Mouse (Mus musculus) embryo, embryonic 11 days (tissue): ENCODE measurements around the gene Svs6.
"Not testable (repeated sequence)": the region's sequence is repeated elsewhere in the genome, so short reads cannot be mapped to it uniquely, and the experiment has no call there.

ENCODE experiments used
- DNase-seq: peaks from one replicate; pipeline ENCODE4 v3.0.0-alpha.2; 2015

The Svs6 gene

GRCm38 (mm10) chr2:164316451-164316850 lies at the start of gene Svs6:
TSS of gene Svs6 (plus strand) at chr2:164316751.
- not testable (repeated sequence) for DNase-seq

- no peak for DNase-seq
Observed at GRCm38 (mm10) chr2:164278359-164278758, 38.2 kb upstream of the Svs6 start, which contains the start of gene Svs4. TSS of gene Svs4 (minus strand) at chr2:164278459.

- not testable (repeated sequence) for DNase-seq
Observed at GRCm38 (mm10) chr2:164288968-164289367, 27.6 kb upstream of the Svs6 start, which contains the start of gene Svs3a. TSS of gene Svs3a (plus strand) at chr2:164289268.

- no peak for DNase-seq
Observed at GRCm38 (mm10) chr2:164312599-164312998, 4.0 kb upstream of the Svs6 start.

- DNase-seq = not testable (repeated sequence)
Observed at GRCm38 (mm10) chr2:164315460-164315859, 1.1 kb upstream of the Svs6 start.

- DNase-seq = no peak
Observed at GRCm38 (mm10) chr2:164320983-164321382, 4.4 kb downstream of the Svs6 start.

- DNase-seq = not testable (repeated sequence)
Observed at GRCm38 (mm10) chr2:164332440-164332839, 15.9 kb downstream of the Svs6 start, which contains the start of gene Svs5. TSS of gene Svs5 (plus strand) at chr2:164332740.

- DNase-seq = not testable (repeated sequence)
Observed at GRCm38 (mm10) chr2:164343732-164344131, 27.2 kb downstream of the Svs6 start.

- not testable (repeated sequence) for DNase-seq
Observed at GRCm38 (mm10) chr2:164347697-164348096, 31.1 kb downstream of the Svs6 start.

GRCm38 (mm10) chr2:164348980-164349379 lies 32.4 kb downstream of the Svs6 start:
- DNase-seq = peak; percentile 35

- no peak for DNase-seq
Observed at GRCm38 (mm10) chr2:164352697-164353096, 36.1 kb downstream of the Svs6 start.

GRCm38 (mm10) chr2:164353356-164353755 lies 36.8 kb downstream of the Svs6 start:
- no peak for DNase-seq

GRCm38 (mm10) chr2:164356177-164356967 lies 39.8 kb downstream of the Svs6 start:
- no peak for DNase-seq

GRCm38 (mm10) chr2:164358373-164358772 lies 41.8 kb downstream of the Svs6 start:
- peak; percentile 18 for DNase-seq

- DNase-seq = no peak
Observed at GRCm38 (mm10) chr2:164359031-164359430, 42.5 kb downstream of the Svs6 start.

- no peak for DNase-seq
Observed at GRCm38 (mm10) chr2:164359668-164360067, 43.1 kb downstream of the Svs6 start.

- no peak for DNase-seq
Observed at GRCm38 (mm10) chr2:164360974-164361657, 44.6 kb downstream of the Svs6 start.

- no peak for DNase-seq
Observed at GRCm38 (mm10) chr2:164366947-164367346, 50.4 kb downstream of the Svs6 start.
